Mouse (Mus musculus) G1E-ER4 (cell line): ENCODE results near the gene Dgkb. TPM values are rescaled to one million over a fixed set of nuclear protein-coding genes. Genes with fewer than 3 reads are reported as not detected.

Source experiments
- GATA1 ChIP-seq: IDR thresholded peaks from one replicate; pipeline ENCODE4 v1.8.0; 2012; ENCODE audit warnings: low read length, inconsistent platforms
- polyA plus RNA-seq: library from polyadenylated mRNA; stranded (reverse); fragments of >175 nt; gene quantifications from 2 replicates; pipeline ENCODE4 v1.2.3, GENCODE M21; 2012

Dgkb gene
- polyA plus RNA-seq, 1 experiment = not detected

DNA sequence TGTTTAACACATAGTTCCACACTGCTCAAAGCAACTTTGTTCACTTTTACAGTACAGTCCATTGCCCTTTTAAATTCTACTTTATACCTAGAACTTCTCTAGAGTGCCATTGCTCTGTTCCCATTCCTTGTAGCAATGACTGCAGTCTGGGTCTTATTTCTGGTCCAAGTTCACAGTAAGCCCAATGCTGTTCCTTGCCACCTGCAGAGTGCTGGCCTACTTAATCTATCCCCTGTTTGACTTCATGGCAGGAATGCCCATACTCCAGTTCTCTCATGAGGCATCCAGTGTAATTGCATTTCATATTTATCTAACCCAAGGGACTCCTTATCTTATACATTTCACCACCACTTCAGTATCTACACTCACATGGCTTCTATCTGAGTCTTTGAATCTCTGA is 772.4 kb downstream of the Dgkb start:
- no peak for TF ChIP-seq GATA1

GRCm38 (mm10) chr12:38593653-38594052 is 776.1 kb downstream of the Dgkb start:
- no peak for TF ChIP-seq GATA1

DNA sequence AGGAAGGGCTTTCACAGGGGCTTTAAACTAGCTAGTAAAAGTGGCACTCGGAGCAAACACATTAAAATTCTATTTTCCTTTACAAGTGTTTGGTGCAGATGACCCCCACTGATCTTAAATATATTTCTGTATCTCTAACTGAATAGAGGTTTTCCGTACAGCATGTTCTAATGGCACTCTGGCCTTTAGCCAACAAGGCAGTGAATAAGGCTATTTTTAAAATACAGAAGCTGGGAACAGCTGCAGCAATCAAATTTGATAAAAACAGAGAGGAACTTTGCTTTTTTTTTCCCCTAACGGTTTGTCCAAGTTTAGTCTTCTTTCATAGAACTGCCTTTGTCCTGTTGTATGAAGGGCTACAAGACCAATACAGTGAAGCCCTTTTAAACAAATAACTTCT is 776.5 kb downstream of the Dgkb start:
- no peak for TF ChIP-seq GATA1

GRCm38 (mm10) chr12:38596416-38597062 is 779.0 kb downstream of the Dgkb start:
- no peak for TF ChIP-seq GATA1

GRCm38 (mm10) chr12:38598096-38598495 is 780.6 kb downstream of the Dgkb start:
- no peak for TF ChIP-seq GATA1

GRCm38 (mm10) chr12:38600165-38600845 is 782.8 kb downstream of the Dgkb start:
- TF ChIP-seq GATA1 = no peak

DNA sequence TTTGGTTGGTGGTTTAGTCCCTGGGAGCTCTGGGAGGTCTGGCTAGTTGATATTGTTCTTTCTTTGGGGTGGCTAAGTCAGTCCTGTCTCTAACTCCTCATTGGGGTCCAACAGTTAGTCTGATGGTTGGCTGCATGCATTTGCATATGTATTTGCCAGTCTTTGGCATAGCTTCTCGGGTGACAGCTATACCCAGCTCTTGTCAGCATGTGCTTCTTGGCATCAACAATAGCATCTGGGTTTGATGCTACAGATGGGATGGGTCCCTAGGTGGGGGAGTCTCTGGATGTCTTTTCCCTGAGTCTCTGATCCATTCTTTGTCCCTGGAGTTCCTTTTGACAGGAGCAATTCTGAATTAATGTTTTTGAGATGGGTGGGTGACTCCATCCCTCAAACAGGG is 790.6 kb downstream of the Dgkb start:
- no peak for TF ChIP-seq GATA1

GRCm38 (mm10) chr12:38668265-38668664 is 850.7 kb downstream of the Dgkb start:
- TF ChIP-seq GATA1 = no peak
